Mouse (Mus musculus) midbrain, embryonic 13.5 days (tissue): ENCODE measurements around the gene Tmem192. TPM values are rescaled to one million over a fixed set of nuclear protein-coding genes. Genes with fewer than 3 reads are reported as not detected.
A peak's percentile ranks its signal among the peaks of the same experiment; 100 is the strongest.

Experiments used
- ATAC-seq: fragments of 200-750 bp; cut with Nextera tagmentation; 2 replicates; pipeline ENCODE4 v1.8.0; 2017; ENCODE audit warnings: mild to moderate bottlenecking, moderate TSS enrichment, moderate library complexity
- H3K27ac ChIP-seq: fragments of 300-500 bp; sonication (generic); 2 replicates; pipeline ENCODE4 v1.5.1; 2015; ENCODE audit warnings: inconsistent platforms, mild to moderate bottlenecking, moderate library complexity
- H3K27me3 ChIP-seq: fragments of 300-500 bp; sonication (generic); 2 replicates; pipeline ENCODE4 v1.6.1; 2015; ENCODE audit warnings: mild to moderate bottlenecking, inconsistent platforms
- H3K36me3 ChIP-seq: fragments of 300-500 bp; sonication (generic); 2 replicates; pipeline ENCODE4 v1.6.1; 2015; ENCODE audit warnings: mild to moderate bottlenecking, inconsistent platforms
- H3K4me1 ChIP-seq: fragments of 300-500 bp; sonication (generic); replicated peaks from 2 replicates; pipeline ENCODE4 v1.6.1; 2015; ENCODE audit warnings: inconsistent platforms
- H3K4me2 ChIP-seq: fragments of 300-500 bp; sonication (generic); replicated peaks from 2 replicates; pipeline ENCODE4 v1.6.1; 2015; ENCODE audit warnings: moderate library complexity, mild to moderate bottlenecking, inconsistent platforms
- H3K4me3 ChIP-seq: fragments of 300-500 bp; sonication (generic); replicated peaks from 2 replicates; pipeline ENCODE4 v1.5.1; 2015; ENCODE audit warnings: mild to moderate bottlenecking, inconsistent platforms
- H3K9ac ChIP-seq: fragments of 300-500 bp; sonication (generic); replicated peaks from 2 replicates; pipeline ENCODE4 v1.6.1; 2015; ENCODE audit warnings: mild to moderate bottlenecking, inconsistent platforms
- H3K9me3 ChIP-seq: fragments of 300-500 bp; sonication (generic); 2 replicates; pipeline ENCODE4 v1.6.1; 2016; ENCODE audit warnings: mild to moderate bottlenecking, inconsistent platforms
- WGBS: fragments of 180-500 bp; shearing (Covaris S2); methylation state at CpG from one replicate; pipeline ENCODE4 v1.1.7; 2015; 5-methylcytosine and 5-hydroxymethylcytosine counted together
- polyA plus RNA-seq: library from polyadenylated mRNA; unstranded; fragments of >200 nt; fragmentation: Nextera tagmentation; extraction: Ambion mirVana; gene quantifications from 2 replicates; pipeline ENCODE4 v1.2.1, GENCODE M21; 2015

Tmem192 gene
- polyA plus RNA-seq, result 20.8 and 21.4 TPM in 2 replicates

- Histone ChIP-seq H3K9ac (peak within 1 kb of the TSS; percentile 72), H3K4me2 (peak within 1 kb of the TSS; percentile 61), H3K36me3 (no peaks in the 10 kb centered on the region), H3K4me3 (peak within 1 kb of the TSS; percentile 76), H3K27ac (peak within 1 kb of the TSS; percentile 79), H3K27me3 (peaks cover 9% of the 10 kb centered on the region; the same call in 1 of the 2 replicates), H3K9me3 (no peaks in the 10 kb centered on the region), H3K4me1 (peaks cover 12% of the 10 kb centered on the region)
- peak; percentile 94 for ATAC-seq
- WGBS, result 2% methylated on average over 66 of the region's 73 CpGs
Observed at GRCm38 (mm10) chr8:64946820-64947697, at the start of gene Tmem192. Gene Tmem192, plus strand, starts transcription at chr8:64947185.

- H3K27me3 ChIP-seq, result no peaks in the 10 kb centered on the region
- no peak for ATAC-seq
- 32% methylated on average over 4 of the region's 4 CpGs for WGBS
Observed at GRCm38 (mm10) chr8:64898710-64899109, 48.3 kb upstream of the Tmem192 start.

GRCm38 (mm10) chr8:64900645-64901044 is 46.3 kb upstream of the Tmem192 start:
- 87% methylated on average over 3 of the region's 3 CpGs for WGBS
- ATAC-seq, result no peak
- Histone ChIP-seq H3K36me3 (no peaks in the 10 kb centered on the region), H3K9me3 (no peaks in the 10 kb centered on the region), H3K27me3 (no peaks in the 10 kb centered on the region), H3K27ac (no peak overlapping the region), H3K9ac (no peak overlapping the region), H3K4me1 (no peaks in the 10 kb centered on the region), H3K4me3 (no peak overlapping the region), H3K4me2 (no peak overlapping the region)

More at GRCm38 (mm10) chr8:64898710-64899109, 48.3 kb upstream of the Tmem192 start:
- Histone ChIP-seq H3K4me3 (no peak overlapping the region), H3K4me1 (no peaks in the 10 kb centered on the region), H3K4me2 (no peak overlapping the region), H3K9me3 (no peaks in the 10 kb centered on the region), H3K9ac (no peak overlapping the region), H3K36me3 (no peaks in the 10 kb centered on the region), H3K27ac (no peak overlapping the region)

GRCm38 (mm10) chr8:64901527-64902156 is 45.3 kb upstream of the Tmem192 start:
- no peak for ATAC-seq
- Histone ChIP-seq H3K4me1 (no peaks in the 10 kb centered on the region), H3K4me2 (no peak overlapping the region), H3K9me3 (no peaks in the 10 kb centered on the region), H3K27me3 (no peaks in the 10 kb centered on the region), H3K27ac (no peak overlapping the region), H3K36me3 (no peaks in the 10 kb centered on the region), H3K9ac (no peak overlapping the region), H3K4me3 (no peak overlapping the region)
- 63% methylated on average over 7 of the region's 7 CpGs for WGBS

- Histone ChIP-seq H3K9ac (no peak overlapping the region), H3K4me2 (no peak overlapping the region), H3K36me3 (no peaks in the 10 kb centered on the region), H3K4me1 (no peaks in the 10 kb centered on the region), H3K4me3 (no peak overlapping the region), H3K27ac (no peak overlapping the region), H3K9me3 (no peaks in the 10 kb centered on the region), H3K27me3 (no peaks in the 10 kb centered on the region)
- 62% methylated on average over 12 of the region's 12 CpGs for WGBS
- no peak for ATAC-seq
Observed at GRCm38 (mm10) chr8:64902191-64902590, 44.8 kb upstream of the Tmem192 start.

- no peaks in the 10 kb centered on the region for H3K36me3 ChIP-seq
- 57% methylated on average over 3 of the region's 3 CpGs for WGBS
- no peak for ATAC-seq
- H3K9ac ChIP-seq, result no peak overlapping the region
- no peaks in the 10 kb centered on the region for H3K27me3 ChIP-seq
- H3K27ac ChIP-seq, result no peak overlapping the region
- H3K4me3 ChIP-seq, result no peak overlapping the region
- H3K4me2 ChIP-seq, result no peak overlapping the region
- H3K4me1 ChIP-seq, result no peaks in the 10 kb centered on the region
- H3K9me3 ChIP-seq, result no peaks in the 10 kb centered on the region
Observed at GRCm38 (mm10) chr8:64903778-64904177, 43.2 kb upstream of the Tmem192 start.

- WGBS, result 96% methylated on average over 2 of the region's 2 CpGs
Observed at GRCm38 (mm10) chr8:64910026-64910425, 37.0 kb upstream of the Tmem192 start.

GRCm38 (mm10) chr8:64916793-64917192 is 30.2 kb upstream of the Tmem192 start:
- Histone ChIP-seq H3K9me3 (no peaks in the 10 kb centered on the region), H3K9ac (no peak overlapping the region), H3K27me3 (no peaks in the 10 kb centered on the region), H3K4me3 (no peak overlapping the region), H3K27ac (no peak overlapping the region), H3K4me2 (no peak overlapping the region), H3K4me1 (peaks cover 5% of the 10 kb centered on the region; the same call in 1 of the 2 replicates), H3K36me3 (no peaks in the 10 kb centered on the region)
- 73% methylated on average over 5 of the region's 5 CpGs for WGBS
- no peak for ATAC-seq

More at GRCm38 (mm10) chr8:64910026-64910425, 37.0 kb upstream of the Tmem192 start:
- no peaks in the 10 kb centered on the region for H3K4me1 ChIP-seq
- H3K9ac ChIP-seq, result no peak overlapping the region
- H3K27ac ChIP-seq, result no peak overlapping the region
- H3K4me3 ChIP-seq, result no peak overlapping the region
- H3K9me3 ChIP-seq, result no peaks in the 10 kb centered on the region
- H3K36me3 ChIP-seq, result no peaks in the 10 kb centered on the region
- H3K27me3 ChIP-seq, result no peaks in the 10 kb centered on the region
- no peak overlapping the region for H3K4me2 ChIP-seq
- ATAC-seq, result no peak

- Histone ChIP-seq H3K4me1 (peaks cover 5% of the 10 kb centered on the region; the same call in 1 of the 2 replicates), H3K27me3 (no peaks in the 10 kb centered on the region), H3K9me3 (no peaks in the 10 kb centered on the region), H3K9ac (no peak overlapping the region), H3K36me3 (no peaks in the 10 kb centered on the region), H3K4me3 (no peak overlapping the region), H3K4me2 (no peak overlapping the region), H3K27ac (no peak overlapping the region)
- 84% methylated on average over 3 of the region's 3 CpGs for WGBS
- no peak for ATAC-seq
Observed at GRCm38 (mm10) chr8:64923329-64923728, 23.7 kb upstream of the Tmem192 start.

GRCm38 (mm10) chr8:64925762-64926161 is 21.2 kb upstream of the Tmem192 start:
- Histone ChIP-seq H3K4me2 (no peak overlapping the region), H3K9me3 (no peaks in the 10 kb centered on the region), H3K27ac (no peak overlapping the region), H3K36me3 (no peaks in the 10 kb centered on the region), H3K4me1 (peaks cover 5% of the 10 kb centered on the region; the same call in 1 of the 2 replicates), H3K4me3 (no peak overlapping the region), H3K9ac (no peak overlapping the region), H3K27me3 (no peaks in the 10 kb centered on the region)
- no peak for ATAC-seq
- WGBS, result 91% methylated on average over 4 of the region's 4 CpGs

- Histone ChIP-seq H3K9ac (no peak overlapping the region), H3K4me1 (peaks cover 3% of the 10 kb centered on the region; the same call in 1 of the 2 replicates), H3K4me2 (no peak overlapping the region), H3K27ac (no peak overlapping the region), H3K36me3 (no peaks in the 10 kb centered on the region), H3K4me3 (no peak overlapping the region), H3K27me3 (no peaks in the 10 kb centered on the region), H3K9me3 (no peaks in the 10 kb centered on the region)
- no peak for ATAC-seq
- whole genome bisulfite sequencing, result 60% methylated on average over 3 of the region's 3 CpGs
Observed at GRCm38 (mm10) chr8:64926355-64926754, 20.6 kb upstream of the Tmem192 start.

GRCm38 (mm10) chr8:64928938-64929337 is 18.0 kb upstream of the Tmem192 start:
- H3K9ac ChIP-seq, result no peak overlapping the region
- H3K4me1 ChIP-seq, result no peaks in the 10 kb centered on the region
- H3K4me3 ChIP-seq, result no peak overlapping the region
- H3K27ac ChIP-seq, result no peak overlapping the region
- H3K9me3 ChIP-seq, result no peaks in the 10 kb centered on the region
- no peaks in the 10 kb centered on the region for H3K27me3 ChIP-seq
- no peak overlapping the region for H3K4me2 ChIP-seq
- no peak for ATAC-seq
- no peaks in the 10 kb centered on the region for H3K36me3 ChIP-seq
- WGBS, result 77% methylated on average over 6 of the region's 6 CpGs
